Mouse (Mus musculus) forebrain, embryonic 16.5 days (tissue): Measurements from ENCODE around the gene Usp20. TPM values are rescaled to one million over a fixed set of nuclear protein-coding genes. Genes with fewer than 3 reads are reported as not detected.

Experiments
- ATAC-seq: fragments of 200-750 bp; cut with Nextera tagmentation; 2 replicates; pipeline ENCODE4 v1.8.0; 2017; ENCODE audit warnings: mild to moderate bottlenecking, moderate library complexity
- H3K27ac ChIP-seq: fragments of 300-500 bp; sonication (generic); 2 replicates; pipeline ENCODE4 v1.5.1; 2014; ENCODE audit warnings: low read length, control low read depth
- H3K27me3 ChIP-seq: fragments of 300-500 bp; sonication (generic); replicated peaks from 2 replicates; pipeline ENCODE4 v1.6.1; 2014; ENCODE audit warnings: low read length; ENCODE audit not compliant: control insufficient read depth, insufficient read depth
- H3K36me3 ChIP-seq: fragments of 300-500 bp; sonication (generic); 2 replicates; pipeline ENCODE4 v1.6.1; 2014; ENCODE audit not compliant: control insufficient read depth, insufficient read depth
- H3K4me1 ChIP-seq: fragments of 300-500 bp; sonication (generic); replicated peaks from 2 replicates; pipeline ENCODE4 v1.6.1; 2014; ENCODE audit warnings: low read length; ENCODE audit not compliant: control insufficient read depth, insufficient read depth
- H3K4me2 ChIP-seq: fragments of 300-500 bp; sonication (generic); 2 replicates; pipeline ENCODE4 v1.6.1; 2014; ENCODE audit warnings: mild to moderate bottlenecking, low read length, control low read depth
- H3K4me3 ChIP-seq: fragments of 300-500 bp; sonication (generic); replicated peaks from 2 replicates; pipeline ENCODE4 v1.5.1; 2014; ENCODE audit warnings: mild to moderate bottlenecking, low read length, control low read depth
- H3K9ac ChIP-seq: fragments of 300-500 bp; sonication (generic); replicated peaks from 2 replicates; pipeline ENCODE4 v1.6.1; 2014; ENCODE audit warnings: low read depth, low read length, control low read depth
- H3K9me3 ChIP-seq: fragments of 300-500 bp; sonication (generic); 2 replicates; pipeline ENCODE4 v1.6.1; 2016; ENCODE audit warnings: low read length; ENCODE audit not compliant: control insufficient read depth
- WGBS: fragments of 180-500 bp; shearing (Covaris S2); extraction: QIAGEN DNeasy Blood & Tissue Kit; methylation state at CpG from one replicate; pipeline ENCODE4 v1.1.7; 2014; 5-methylcytosine and 5-hydroxymethylcytosine counted together
- polyA plus RNA-seq: library from polyadenylated mRNA; unstranded; fragments of >200 nt; fragmentation: Nextera tagmentation; extraction: Ambion mirVana; gene quantifications from 2 replicates; pipeline ENCODE4 v1.2.1, GENCODE M21; 2015

Usp20 gene
- polyA plus RNA-seq, 1 experiment from 2014 or later, result 48.8 TPM

DNA sequence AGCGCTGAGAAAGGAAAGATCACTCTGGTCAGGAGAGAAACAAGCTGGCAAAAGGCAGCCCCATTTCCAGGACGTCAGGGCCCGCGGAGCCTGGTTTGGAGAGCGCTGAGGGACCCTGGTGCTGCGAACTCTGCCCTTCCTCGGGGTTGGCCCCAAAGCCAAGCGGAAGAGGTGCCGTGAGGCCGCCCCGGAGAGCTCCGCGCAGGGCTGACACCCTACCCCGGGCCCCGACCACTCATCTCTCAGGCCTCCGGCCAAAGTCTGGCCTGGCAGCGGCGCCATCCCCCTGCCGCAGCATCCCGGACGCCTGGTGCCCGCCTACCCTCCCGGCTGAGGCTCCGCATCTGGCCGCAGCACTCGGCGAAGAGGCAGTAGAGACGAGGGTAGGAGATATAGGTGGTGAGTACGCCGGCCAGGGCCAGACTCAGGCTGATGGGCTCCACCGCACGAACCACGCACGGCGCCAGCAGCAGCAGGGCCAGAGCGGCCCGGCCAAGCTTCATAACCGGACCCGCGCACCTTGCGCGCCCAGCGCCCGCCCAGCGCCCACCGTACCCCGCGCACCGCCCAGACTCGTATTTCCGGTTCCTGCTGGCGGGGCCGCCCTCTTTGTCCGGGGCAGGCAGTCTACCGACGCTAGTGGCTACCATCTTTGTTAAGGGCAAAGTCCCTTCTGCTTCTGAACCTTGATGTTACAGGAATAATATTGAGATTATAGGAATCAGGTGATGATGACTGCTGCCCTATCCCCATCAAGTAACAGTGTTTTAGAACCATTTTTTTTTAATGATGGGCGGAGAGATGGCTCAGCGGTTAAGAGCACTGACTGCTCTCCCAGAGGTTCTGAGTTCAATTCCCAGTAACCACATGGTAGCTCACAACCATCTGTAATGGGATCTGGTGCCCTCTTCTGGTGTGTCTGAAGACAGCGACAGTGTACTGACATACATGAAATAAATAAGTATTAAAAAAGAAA lies 14.4 kb upstream of the Usp20 start, which contains the start of gene Tor1a:
TSS of gene Tor1a (minus strand) at position 582 of the 976 bp plus-strand sequence.
- peak within 1 kb of the TSS; percentile 75 for H3K27ac ChIP-seq
- peak; percentile 97 for ATAC-seq
- peak within 1 kb of the TSS; percentile 96 for H3K4me2 ChIP-seq
- H3K9ac ChIP-seq, result peak within 1 kb of the TSS; percentile 96
- H3K36me3 ChIP-seq, result peaks cover 4% of the 10 kb centered on the region
- no peaks in the 10 kb centered on the region for H3K9me3 ChIP-seq
- H3K27me3 ChIP-seq, result no peaks in the 10 kb centered on the region
- H3K4me1 ChIP-seq, result peaks cover 23% of the 10 kb centered on the region
- WGBS, result 2% methylated on average over 59 of the region's 59 CpGs
- peak within 1 kb of the TSS; percentile 100 for H3K4me3 ChIP-seq

DNA sequence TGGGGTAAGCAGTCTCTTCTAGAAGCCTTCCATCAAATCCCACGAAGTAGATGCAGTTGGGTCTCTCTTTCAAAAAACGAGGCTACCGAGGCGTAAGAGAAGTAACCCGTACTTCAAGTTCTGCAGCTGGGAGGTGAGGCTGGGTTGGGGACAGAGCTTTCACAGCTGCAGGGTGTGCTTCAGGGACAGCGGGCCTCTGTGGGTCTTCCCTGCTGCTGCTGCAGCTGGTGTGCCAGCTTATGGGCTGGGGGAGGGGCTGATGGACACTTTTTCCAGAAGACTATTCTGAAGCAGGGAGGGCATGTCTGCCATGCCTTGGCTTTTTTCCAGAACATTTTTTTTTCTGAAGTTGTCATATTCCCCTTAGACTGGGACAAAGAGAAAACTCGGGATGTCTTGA lies 945 bp downstream of the Usp20 start:
- H3K36me3 ChIP-seq, result peaks cover 4% of the 10 kb centered on the region; the same call in 1 of the 2 replicates
- no peaks in the 10 kb centered on the region for H3K9me3 ChIP-seq
- H3K9ac ChIP-seq, result no peak overlapping the region
- ATAC-seq, result no peak
- H3K4me3 ChIP-seq, result peak overlapping the region; percentile 88
- H3K4me2 ChIP-seq, result peak overlapping the region; percentile 58
- H3K27ac ChIP-seq, result no peak overlapping the region
- 55% methylated on average over 7 of the region's 7 CpGs for WGBS
- peaks cover 15% of the 10 kb centered on the region for H3K4me1 ChIP-seq
- no peaks in the 10 kb centered on the region for H3K27me3 ChIP-seq

- Histone ChIP-seq H3K27me3 (no peaks in the 10 kb centered on the region), H3K36me3 (no peaks in the 10 kb centered on the region), H3K9ac (no peak overlapping the region), H3K27ac (no peak overlapping the region), H3K4me2 (no peak overlapping the region), H3K4me1 (peaks cover 15% of the 10 kb centered on the region), H3K4me3 (no peak overlapping the region), H3K9me3 (no peaks in the 10 kb centered on the region)
- 25% methylated on average over 17 of the region's 17 CpGs for WGBS
- ATAC-seq, result no peak
Observed at GRCm38 (mm10) chr2:30985111-30986020, 3.3 kb downstream of the Usp20 start.

DNA sequence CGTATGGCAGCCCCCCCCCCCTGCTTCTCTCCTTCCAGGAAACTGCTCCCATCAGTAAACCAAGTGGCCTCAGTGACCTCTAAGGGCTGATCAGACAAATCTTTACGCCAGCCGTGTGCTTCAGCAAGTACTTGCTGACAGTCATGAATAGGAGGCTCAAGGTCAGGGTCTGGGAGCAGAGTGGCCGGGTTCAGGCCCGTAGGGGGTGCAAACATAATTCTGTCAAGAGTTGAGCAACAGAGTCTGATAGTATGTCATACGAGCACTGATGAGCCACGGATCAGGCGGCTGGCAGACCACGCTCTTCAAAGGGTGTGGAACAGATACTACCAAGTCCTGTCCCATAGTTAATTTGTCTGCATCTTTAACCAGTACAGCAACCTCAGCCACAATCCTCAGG lies 8.1 kb downstream of the Usp20 start:
- ATAC-seq, result no peak
- H3K4me3 ChIP-seq, result no peak overlapping the region
- H3K36me3 ChIP-seq, result no peaks in the 10 kb centered on the region
- no peaks in the 10 kb centered on the region for H3K9me3 ChIP-seq
- 90% methylated on average over 9 of the region's 9 CpGs for whole genome bisulfite sequencing
- peaks cover 3% of the 10 kb centered on the region; the same call in 1 of the 2 replicates for H3K4me1 ChIP-seq
- H3K4me2 ChIP-seq, result no peak overlapping the region
- H3K9ac ChIP-seq, result no peak overlapping the region
- H3K27me3 ChIP-seq, result no peaks in the 10 kb centered on the region
- no peak overlapping the region for H3K27ac ChIP-seq

DNA sequence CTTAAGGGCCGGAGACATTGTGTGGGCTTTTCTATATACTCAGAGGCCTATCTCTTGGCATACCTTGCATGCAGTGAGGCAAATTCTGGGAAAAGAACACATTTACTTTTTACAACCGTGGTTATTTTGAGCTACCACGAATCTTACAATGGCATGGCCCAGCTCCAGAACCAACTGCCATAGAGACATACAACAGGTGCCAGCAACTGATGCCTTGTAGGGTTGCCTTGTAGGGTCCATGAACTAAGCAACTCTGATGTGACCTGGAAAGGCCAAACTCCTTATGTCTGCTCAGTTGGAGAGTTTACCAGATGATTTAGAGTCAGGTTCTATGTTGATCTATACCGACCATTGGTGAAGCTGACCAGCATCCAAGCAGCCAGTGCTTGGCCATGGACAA lies 12.8 kb downstream of the Usp20 start:
- Histone ChIP-seq H3K36me3 (no peaks in the 10 kb centered on the region), H3K4me2 (no peak overlapping the region), H3K9me3 (no peaks in the 10 kb centered on the region), H3K4me3 (no peak overlapping the region), H3K9ac (no peak overlapping the region), H3K27me3 (no peaks in the 10 kb centered on the region), H3K4me1 (no peaks in the 10 kb centered on the region), H3K27ac (no peak overlapping the region)
- WGBS, result 95% methylated on average over 4 of the region's 4 CpGs
- ATAC-seq, result no peak

- WGBS, result 77% methylated on average over 11 of the region's 11 CpGs
- ATAC-seq, result no peak
- Histone ChIP-seq H3K27me3 (no peaks in the 10 kb centered on the region), H3K27ac (no peak overlapping the region), H3K9ac (no peak overlapping the region), H3K9me3 (no peaks in the 10 kb centered on the region), H3K4me3 (no peak overlapping the region), H3K4me1 (no peaks in the 10 kb centered on the region), H3K36me3 (no peaks in the 10 kb centered on the region), H3K4me2 (no peak overlapping the region)
Observed at GRCm38 (mm10) chr2:30995432-30995996, 13.4 kb downstream of the Usp20 start.

DNA sequence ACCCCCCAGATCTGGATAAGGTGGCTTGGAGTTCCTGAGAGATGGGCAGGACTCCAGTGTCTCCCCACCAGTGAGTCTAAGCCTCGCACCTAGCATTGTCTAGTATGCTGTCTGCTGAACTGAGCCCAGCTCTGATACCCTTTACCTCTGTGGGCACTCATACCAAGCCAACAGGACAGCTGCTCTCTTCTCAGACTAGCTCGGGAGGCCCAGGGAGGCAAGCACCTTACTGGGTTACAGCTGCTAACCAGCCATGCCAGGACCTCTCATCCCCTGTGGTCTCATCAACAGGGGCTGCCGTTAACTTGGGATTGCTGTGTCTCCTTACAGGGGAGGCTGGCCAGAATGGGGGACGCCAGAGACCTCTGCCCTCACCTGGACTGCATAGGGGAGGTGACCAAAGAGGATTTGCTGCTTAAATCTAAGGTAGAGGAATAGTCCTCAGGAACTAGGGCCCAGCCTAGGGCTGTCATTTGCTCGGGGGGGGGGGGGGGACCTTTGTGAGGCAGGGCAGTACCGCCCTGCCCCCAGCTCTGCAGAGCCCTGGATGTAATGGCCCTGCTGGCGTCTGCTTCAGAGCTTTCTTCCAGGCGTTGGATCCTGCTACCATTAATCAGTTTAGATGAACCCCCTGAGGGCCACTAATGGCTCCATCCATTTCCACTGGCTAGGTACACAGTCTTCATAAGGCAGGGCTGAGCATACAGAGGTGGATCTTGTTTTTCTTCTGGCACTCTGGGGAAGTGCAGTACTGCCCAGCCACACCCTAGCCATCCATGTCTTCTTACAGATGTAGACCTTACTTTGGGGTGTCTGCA lies 16.6 kb downstream of the Usp20 start:
- no peak for ATAC-seq
- Histone ChIP-seq H3K4me3 (no peak overlapping the region), H3K36me3 (no peaks in the 10 kb centered on the region; the same call in 1 of the 2 replicates), H3K9me3 (no peaks in the 10 kb centered on the region), H3K27me3 (no peaks in the 10 kb centered on the region), H3K9ac (no peak overlapping the region), H3K27ac (no peak overlapping the region), H3K4me2 (no peak overlapping the region), H3K4me1 (no peaks in the 10 kb centered on the region)
- WGBS, result 64% methylated on average over 8 of the region's 8 CpGs

DNA sequence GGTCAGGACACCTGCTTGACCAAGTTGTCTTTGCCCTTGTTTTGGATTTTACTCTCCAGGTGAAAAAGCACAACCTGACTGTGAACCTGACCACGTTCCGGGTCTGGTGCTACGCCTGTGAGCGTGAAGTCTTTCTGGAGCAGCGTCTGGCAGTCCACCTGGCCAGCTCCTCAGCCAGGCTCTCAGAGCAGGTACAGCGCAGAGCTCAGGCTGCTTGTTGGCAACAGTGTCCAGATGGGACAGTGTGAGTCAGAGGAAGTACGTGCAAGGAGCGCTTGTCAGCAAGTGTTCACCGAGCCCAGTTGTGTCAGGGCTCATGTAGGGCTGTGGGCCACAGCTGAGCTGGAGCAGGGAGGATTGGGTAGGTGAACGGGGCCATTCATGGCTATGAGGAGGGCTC lies 20.8 kb downstream of the Usp20 start:
- no peak overlapping the region for H3K9ac ChIP-seq
- H3K9me3 ChIP-seq, result no peaks in the 10 kb centered on the region
- H3K4me1 ChIP-seq, result no peaks in the 10 kb centered on the region
- H3K27ac ChIP-seq, result no peak overlapping the region
- H3K4me2 ChIP-seq, result no peak overlapping the region
- no peaks in the 10 kb centered on the region for H3K27me3 ChIP-seq
- H3K4me3 ChIP-seq, result no peak overlapping the region
- peaks cover 14% of the 10 kb centered on the region for H3K36me3 ChIP-seq
- WGBS, result 93% methylated on average over 10 of the region's 10 CpGs
- no peak for ATAC-seq
